Mouse (Mus musculus) lung, postnatal 0 days (tissue): Measurements from ENCODE around the gene Mfsd4a. TPM values are rescaled to one million over a fixed set of nuclear protein-coding genes. Genes with fewer than 3 reads are reported as not detected.

ENCODE experiments used
- ATAC-seq: fragments of 200-750 bp; cut with Nextera tagmentation; 2 replicates; pipeline ENCODE4 v1.8.0; 2017; ENCODE audit warnings: moderate library complexity
- DNase-seq: peaks from one replicate; pipeline ENCODE4 v3.0.0-alpha.2; 2016; ENCODE audit warnings: low spot score
- H3K27ac ChIP-seq: fragments of 300-500 bp; sonication (generic); 2 replicates; pipeline ENCODE4 v1.5.1; 2014; ENCODE audit warnings: antibody characterized with exemption, mild to moderate bottlenecking, low read length, mixed read lengths
- H3K27me3 ChIP-seq: fragments of 300-500 bp; sonication (generic); replicated peaks from 2 replicates; pipeline ENCODE4 v1.6.1; 2014; ENCODE audit warnings: low read length, mixed read lengths; ENCODE audit not compliant: insufficient read depth
- H3K36me3 ChIP-seq: fragments of 300-500 bp; sonication (generic); 2 replicates; pipeline ENCODE4 v1.6.1; 2014; ENCODE audit warnings: low read length, mixed read lengths; ENCODE audit not compliant: insufficient read depth
- H3K4me1 ChIP-seq: fragments of 300-500 bp; sonication (generic); 2 replicates; pipeline ENCODE4 v1.6.1; 2014; ENCODE audit warnings: antibody characterized with exemption, low read depth, low read length, mixed read lengths; ENCODE audit not compliant: insufficient read depth
- H3K4me2 ChIP-seq: fragments of 300-500 bp; sonication (generic); replicated peaks from 2 replicates; pipeline ENCODE4 v1.6.1; 2014; ENCODE audit warnings: low read depth, mild to moderate bottlenecking, low read length, moderate library complexity, mixed read lengths
- H3K4me3 ChIP-seq: fragments of 300-500 bp; sonication (generic); 2 replicates; pipeline ENCODE4 v1.5.1; 2014; ENCODE audit warnings: low read depth, low read length
- H3K9ac ChIP-seq: fragments of 300-500 bp; sonication (generic); replicated peaks from 2 replicates; pipeline ENCODE4 v1.6.1; 2014; ENCODE audit warnings: low read depth, mild to moderate bottlenecking
- H3K9me3 ChIP-seq: fragments of 300-500 bp; sonication (generic); 2 replicates; pipeline ENCODE4 v1.6.1; 2016; ENCODE audit warnings: low read length, mixed read lengths
- CTCF ChIP-seq: IDR thresholded peaks from 2 replicates; pipeline ENCODE4 v1.5.1; 2016; ENCODE audit warnings: antibody characterized with exemption, mild to moderate bottlenecking
- EP300 ChIP-seq: IDR thresholded peaks from 2 replicates; pipeline ENCODE4 v1.6.1; 2016; ENCODE audit warnings: antibody characterized with exemption, mild to moderate bottlenecking, control low read depth
- WGBS: fragments of 180-500 bp; shearing (Covaris S2); extraction: QIAGEN DNeasy Blood & Tissue Kit; methylation state at CpG from one replicate; pipeline ENCODE4 v1.1.7; 2014; 5-methylcytosine and 5-hydroxymethylcytosine counted together
- polyA plus RNA-seq: library from polyadenylated mRNA; unstranded; fragments of >200 nt; fragmentation: Nextera tagmentation; extraction: Ambion mirVana; gene quantifications from 2 replicates; pipeline ENCODE4 v1.2.1, GENCODE M21; 2015

Gene Mfsd4a
- polyA plus RNA-seq, 1 experiment from 2014 or later: 7.5 TPM

DNA sequence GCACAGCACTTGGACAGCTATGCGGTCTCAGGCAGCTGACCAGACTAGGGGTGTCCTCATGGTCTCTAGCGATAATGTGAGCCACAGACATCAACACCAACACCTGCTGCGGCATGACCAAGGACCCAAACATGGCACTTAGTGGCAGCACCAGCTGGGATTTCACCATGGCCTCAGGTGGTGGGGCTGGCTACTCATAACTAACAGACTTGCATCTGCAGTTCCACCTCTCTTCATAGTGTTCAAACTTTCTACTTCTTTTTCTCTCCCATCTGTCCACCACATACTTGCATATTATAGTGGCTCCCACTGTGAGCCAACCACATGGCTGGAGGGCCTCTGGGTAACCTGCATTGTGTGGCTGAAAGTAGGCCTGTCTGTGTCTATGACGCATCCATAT lies 25.4 kb upstream of the Mfsd4a start:
- no peak for TF ChIP-seq CTCF
- TF ChIP-seq EP300: no peak

DNA sequence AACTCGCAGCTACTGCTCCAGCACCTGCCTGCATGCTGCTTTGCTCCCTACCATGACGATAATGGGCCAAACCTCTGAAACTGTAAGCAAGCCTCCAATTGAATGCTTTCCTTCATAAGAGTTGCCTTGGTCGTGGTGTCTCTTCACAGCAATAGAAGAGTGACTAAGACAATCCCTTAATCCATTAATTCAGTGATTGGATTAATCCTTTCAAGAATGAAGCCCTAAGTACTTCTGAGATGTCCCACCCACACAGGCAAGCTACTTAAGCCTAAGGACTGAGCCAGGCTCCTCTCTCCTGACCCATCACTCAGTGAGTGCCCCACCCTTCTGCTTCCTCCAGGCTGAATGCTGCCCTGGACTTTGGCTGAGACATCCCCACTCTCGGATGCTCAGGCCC lies 22.4 kb upstream of the Mfsd4a start:
- H3K36me3 ChIP-seq: no peaks in the 10 kb centered on the region
- H3K4me2 ChIP-seq: no peak overlapping the region
- no peak overlapping the region for H3K9ac ChIP-seq
- TF ChIP-seq EP300 (no peak), CTCF (no peak)
- WGBS: 72% methylated on average over 4 of the region's 4 CpGs
- no peak overlapping the region for H3K4me3 ChIP-seq
- no peak overlapping the region for H3K27ac ChIP-seq
- no peaks in the 10 kb centered on the region for H3K4me1 ChIP-seq
- no peak for DNase-seq
- no peak for ATAC-seq
- H3K9me3 ChIP-seq: no peaks in the 10 kb centered on the region
- no peaks in the 10 kb centered on the region for H3K27me3 ChIP-seq

More for the DNA sequence above, 25.4 kb upstream of the Mfsd4a start:
- H3K4me3 ChIP-seq: no peak overlapping the region
- H3K4me1 ChIP-seq: no peaks in the 10 kb centered on the region
- DNase-seq (no peak), ATAC-seq (no peak)
- 97% methylated on average over 4 of the region's 4 CpGs for WGBS
- no peaks in the 10 kb centered on the region for H3K27me3 ChIP-seq
- no peak overlapping the region for H3K9ac ChIP-seq
- H3K27ac ChIP-seq: no peak overlapping the region
- H3K36me3 ChIP-seq: no peaks in the 10 kb centered on the region
- H3K4me2 ChIP-seq: no peak overlapping the region
- no peaks in the 10 kb centered on the region for H3K9me3 ChIP-seq

GRCm38 (mm10) chr1:132089767-132090166 lies 21.9 kb upstream of the Mfsd4a start:
- H3K4me2 ChIP-seq: no peak overlapping the region
- no peaks in the 10 kb centered on the region for H3K4me1 ChIP-seq
- H3K27me3 ChIP-seq: no peaks in the 10 kb centered on the region
- TF ChIP-seq EP300: no peak
- TF ChIP-seq CTCF: no peak
- H3K9ac ChIP-seq: no peak overlapping the region
- ATAC-seq (0 out of 2 replicates have a peak, but pooled peaks have one; percentile 23), DNase-seq (peak; percentile 39)
- H3K4me3 ChIP-seq: no peak overlapping the region
- WGBS: 70% methylated on average over 6 of the region's 6 CpGs
- H3K27ac ChIP-seq: no peak overlapping the region
- H3K9me3 ChIP-seq: no peaks in the 10 kb centered on the region
- H3K36me3 ChIP-seq: no peaks in the 10 kb centered on the region

GRCm38 (mm10) chr1:132088181-132088671 lies 20.4 kb upstream of the Mfsd4a start:
- Histone ChIP-seq H3K9ac (no peak overlapping the region), H3K36me3 (no peaks in the 10 kb centered on the region), H3K27me3 (no peaks in the 10 kb centered on the region), H3K4me2 (no peak overlapping the region), H3K4me1 (no peaks in the 10 kb centered on the region), H3K9me3 (no peaks in the 10 kb centered on the region), H3K4me3 (no peak overlapping the region), H3K27ac (no peak overlapping the region)
- DNase-seq (no peak), ATAC-seq (no peak)
- WGBS: 51% methylated on average over 5 of the region's 5 CpGs
- TF ChIP-seq CTCF: no peak
- TF ChIP-seq EP300: no peak

GRCm38 (mm10) chr1:132085181-132086049 lies 17.6 kb upstream of the Mfsd4a start:
- Histone ChIP-seq H3K36me3 (no peaks in the 10 kb centered on the region), H3K4me3 (no peak overlapping the region), H3K9ac (no peak overlapping the region), H3K4me2 (no peak overlapping the region), H3K9me3 (no peaks in the 10 kb centered on the region), H3K4me1 (no peaks in the 10 kb centered on the region), H3K27ac (no peak overlapping the region), H3K27me3 (no peaks in the 10 kb centered on the region)
- DNase-seq (peak; percentile 20), ATAC-seq (peak; percentile 38; the same call in 1 of the 2 replicates)
- 58% methylated on average over 7 of the region's 7 CpGs for WGBS
- TF ChIP-seq EP300: no peak
- no peak for TF ChIP-seq CTCF

DNA sequence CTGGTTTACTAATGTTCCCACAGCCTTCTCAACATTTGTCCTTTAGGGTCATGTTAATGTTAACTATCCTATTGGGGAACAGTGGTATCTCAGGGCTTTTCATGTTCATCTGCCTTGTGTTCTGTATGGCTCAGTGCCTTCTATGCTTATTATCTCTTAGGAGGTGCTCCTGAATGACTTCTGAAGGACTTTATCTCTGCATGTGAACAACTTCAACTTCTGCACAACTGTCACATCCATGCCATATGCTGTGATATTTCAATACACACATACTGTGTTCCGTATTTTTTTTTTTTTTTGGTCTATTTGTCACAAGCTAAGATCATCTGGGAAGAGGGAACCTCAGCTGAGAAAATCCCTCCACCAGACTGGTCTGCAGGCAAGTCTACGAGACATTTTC lies 10.6 kb upstream of the Mfsd4a start:
- 82% methylated on average over 2 of the region's 2 CpGs for WGBS
- H3K36me3 ChIP-seq: no peaks in the 10 kb centered on the region
- no peak overlapping the region for H3K9ac ChIP-seq
- no peak for TF ChIP-seq CTCF
- no peak for TF ChIP-seq EP300
- H3K4me1 ChIP-seq: no peaks in the 10 kb centered on the region
- H3K27ac ChIP-seq: no peak overlapping the region
- H3K27me3 ChIP-seq: no peaks in the 10 kb centered on the region
- no peak overlapping the region for H3K4me3 ChIP-seq
- no peaks in the 10 kb centered on the region for H3K9me3 ChIP-seq
- DNase-seq: no peak
- no peak for ATAC-seq
- H3K4me2 ChIP-seq: no peak overlapping the region
